Mouse (Mus musculus) kidney, postnatal 4 days (tissue): ENCODE results near the gene Skp2.

Experiments used
- DNase-seq, 2 experiments: peaks; one replicate each; pipeline ENCODE4 v3.0.0; 2021; ENCODE audit warnings: mixed read lengths in 2 of 2

Skp2 gene

GRCm38 (mm10) chr15:9074671-9075070 lies 80.6 kb downstream of the Skp2 start:
- peak; percentile 40 to 41 for DNase-seq

- no peak for DNase-seq
Observed at GRCm38 (mm10) chr15:9074139-9074538, 81.1 kb downstream of the Skp2 start.

DNA sequence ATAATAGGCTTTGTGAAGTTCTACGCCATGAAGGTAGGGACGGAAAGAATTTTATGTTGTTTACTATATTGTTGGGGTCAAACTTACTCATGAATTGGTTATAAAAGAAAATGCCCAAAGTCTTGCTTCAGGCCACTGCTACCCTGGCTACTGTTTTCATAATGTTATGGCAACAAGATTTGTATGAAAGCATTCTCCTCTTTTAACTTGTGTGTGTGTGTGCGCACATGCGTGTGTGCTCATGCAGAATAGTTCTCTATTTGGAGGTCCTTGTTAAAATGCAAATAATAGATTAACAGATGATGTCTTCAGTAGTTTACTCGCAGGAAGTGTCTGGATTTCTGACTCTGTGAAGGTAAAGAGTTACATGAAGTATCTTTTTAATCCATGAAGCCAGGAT lies 81.5 kb downstream of the Skp2 start:
- DNase-seq = no peak

GRCm38 (mm10) chr15:9073067-9073608 lies 82.1 kb downstream of the Skp2 start:
- no peak for DNase-seq

DNA sequence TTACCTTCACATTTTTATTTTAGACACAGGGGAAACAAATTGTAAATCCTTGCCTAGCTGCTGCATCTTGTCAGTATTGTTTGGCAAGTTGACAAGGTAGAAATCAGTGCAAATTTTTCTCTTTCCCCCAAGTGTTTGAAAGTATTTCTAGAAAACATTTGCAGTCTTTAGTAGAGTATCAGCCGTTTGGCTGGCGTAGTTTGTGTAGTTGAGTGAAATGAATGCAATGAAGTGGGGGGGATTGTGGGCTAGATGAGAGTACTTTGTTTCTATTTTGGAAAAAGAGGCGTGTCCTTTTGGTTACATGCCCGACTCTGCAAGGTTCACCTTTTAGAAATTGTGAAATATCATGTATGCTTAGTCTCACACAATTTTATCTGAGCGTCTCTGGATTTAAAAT lies 82.6 kb downstream of the Skp2 start:
- no peak for DNase-seq

DNA sequence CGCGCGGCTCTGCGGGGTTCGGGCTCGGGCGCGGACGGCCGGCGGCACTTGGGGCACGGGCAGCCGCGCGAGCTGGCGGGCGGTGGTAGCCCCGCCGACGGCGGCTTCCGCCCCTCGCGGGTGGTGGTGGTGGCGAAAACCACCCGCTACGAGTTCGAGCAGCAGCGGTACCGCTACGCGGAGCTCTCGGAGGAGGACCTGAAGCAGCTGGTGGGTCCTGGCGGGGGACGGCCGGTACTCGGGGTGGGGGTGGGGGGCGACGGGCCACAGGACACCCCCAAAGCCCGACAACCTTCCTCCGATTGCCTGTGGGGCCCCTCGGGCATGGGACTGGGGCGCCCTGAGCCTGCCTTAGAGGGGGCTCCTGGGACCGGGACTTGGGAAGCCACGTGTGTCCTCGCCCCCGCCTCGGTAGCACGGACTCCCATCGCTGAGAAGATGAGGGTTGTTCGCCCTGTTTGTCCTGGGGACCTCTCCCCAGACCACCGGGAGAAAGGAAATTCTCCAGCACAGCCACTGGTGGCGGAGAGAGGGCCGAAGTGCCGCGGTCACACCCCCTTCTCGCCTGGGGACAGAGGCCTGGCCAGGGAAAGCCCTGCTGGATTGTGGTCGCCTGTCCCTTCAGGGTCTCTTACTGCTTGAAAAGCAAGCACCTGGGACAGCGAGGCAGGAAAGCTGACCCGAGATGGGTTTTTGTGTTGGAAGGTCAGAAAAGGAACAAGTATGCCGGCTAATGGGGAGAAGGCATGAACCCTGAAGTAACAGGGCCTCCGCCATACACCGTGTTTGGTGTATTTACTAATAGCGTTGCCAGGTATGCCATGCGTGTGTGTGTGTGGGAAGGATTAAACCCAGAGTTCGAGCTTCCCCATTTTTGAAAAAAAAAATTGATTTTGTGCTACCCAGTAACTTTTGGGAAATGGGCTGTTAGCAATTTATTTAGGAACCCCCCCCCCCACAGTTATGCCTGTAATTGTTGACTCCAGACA lies 83.4 kb downstream of the Skp2 start:
- DNase-seq = peak; percentile 68 to 77

DNA sequence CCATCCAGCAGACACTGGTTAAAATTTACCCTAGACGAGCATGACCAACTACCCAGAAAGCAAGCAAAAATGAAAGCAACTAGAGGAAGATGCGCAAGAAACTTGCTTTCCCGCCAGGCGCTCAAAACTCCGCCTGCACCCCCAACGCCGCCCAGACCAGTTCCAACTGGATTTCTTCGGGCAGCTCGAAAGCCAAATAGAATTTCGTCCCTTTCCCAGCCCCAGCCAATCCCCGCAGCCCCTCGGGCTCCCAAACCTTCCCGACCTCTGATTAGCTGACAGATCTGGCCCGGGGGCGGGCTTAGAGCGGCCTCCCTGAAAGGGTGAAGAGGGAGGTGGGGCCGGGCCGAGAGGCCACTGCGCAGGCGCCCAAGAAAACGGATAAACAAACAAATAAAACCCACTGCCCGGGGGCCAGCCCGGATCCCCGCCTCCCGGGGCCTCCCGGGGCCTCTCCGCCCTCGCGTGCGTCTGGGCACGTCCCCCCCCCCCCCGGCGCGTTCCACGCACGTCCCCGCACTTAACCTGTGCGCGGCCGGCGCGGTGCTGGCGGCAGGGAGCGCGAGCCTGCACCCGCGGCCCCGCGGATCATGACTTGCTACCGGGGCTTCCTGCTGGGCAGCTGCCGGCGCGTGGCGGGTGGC lies 84.2 kb downstream of the Skp2 start, which contains the start of gene Nadk2:
Gene Nadk2 (plus strand): TSS at position 349 of the 644 bp plus-strand sequence.
- peak; percentile 99 for DNase-seq

- no peak for DNase-seq
Observed at GRCm38 (mm10) chr15:9070353-9070752, 84.9 kb downstream of the Skp2 start.

GRCm38 (mm10) chr15:9068881-9069280 lies 86.3 kb downstream of the Skp2 start:
- no peak for DNase-seq
